Mouse (Mus musculus) left cerebral cortex, adult 18-20 months (tissue): ENCODE data around the gene Tsr3. TPM values are rescaled to one million over a fixed set of nuclear protein-coding genes. Genes with fewer than 3 reads are reported as not detected.

Experiments used
- DNase-seq, 2 experiments: peaks; one replicate each; pipeline ENCODE4 v3.0.0; 2021 to 2022; ENCODE audit warnings: low spot score in 2 of 2, mixed read lengths in 1 of 2
- total RNA-seq, 2 experiments: library from RNA; stranded (reverse); gene quantifications; 2 replicates each; pipeline ENCODE4 v1.2.3; 2021

Tsr3 gene
- total RNA-seq, 2 experiments from 2014 or later, result 21.0 to 24.3 TPM

DNA sequence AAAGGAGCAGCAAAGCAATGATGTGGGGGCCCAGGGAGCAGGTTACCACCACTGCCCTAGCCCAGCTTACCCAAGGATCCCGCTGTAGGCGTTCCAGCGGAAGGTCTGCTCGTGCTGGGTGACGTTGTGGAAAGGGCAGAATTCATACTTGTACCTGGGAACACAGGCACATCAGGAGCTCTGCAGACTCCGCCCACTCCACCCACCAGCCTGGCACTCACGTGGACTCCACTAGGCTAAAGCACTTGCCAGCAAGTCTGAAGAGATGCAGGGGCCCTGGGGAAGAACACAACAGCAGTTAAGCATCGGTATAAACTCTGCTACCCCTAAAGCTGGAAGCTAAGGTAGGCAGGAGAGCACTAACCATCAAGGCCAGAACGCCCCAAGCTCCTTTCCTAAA, 4.3 kb upstream of the Tsr3 start:
- DNase-seq, result peak in 1 of 2 experiments; percentile 38

DNA sequence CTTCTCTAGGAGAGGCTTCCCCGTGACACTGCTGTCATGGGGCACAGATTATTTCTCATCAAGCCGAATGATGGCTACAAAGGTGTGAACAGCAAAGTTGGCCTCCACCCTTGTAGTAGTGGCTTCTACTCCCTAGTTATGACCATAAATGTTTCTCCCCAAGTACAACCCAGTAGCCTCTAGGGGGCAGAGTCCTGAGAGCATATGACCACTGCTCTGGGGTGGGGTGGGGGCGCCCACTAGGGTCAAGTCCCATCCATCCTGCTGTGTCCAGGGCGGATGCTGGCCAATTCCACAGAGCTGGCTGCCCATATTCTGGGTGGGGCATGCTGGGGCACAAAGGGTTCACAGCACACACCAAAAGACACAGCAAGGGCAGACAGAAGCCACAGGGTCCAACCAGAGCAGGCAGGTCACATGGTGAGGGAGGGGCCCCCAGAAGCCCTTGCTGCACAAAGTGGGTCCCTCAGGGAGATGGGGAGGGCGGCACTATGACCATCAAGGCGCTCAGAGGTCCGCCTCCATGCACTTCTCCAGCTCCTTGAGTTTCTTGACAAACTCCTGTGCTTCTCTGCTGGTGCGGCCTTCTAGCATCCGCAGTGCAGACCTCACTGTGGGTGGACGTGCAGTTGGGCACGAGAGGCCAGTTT, 3.3 kb downstream of the Tsr3 start:
- no peak for DNase-seq

DNA sequence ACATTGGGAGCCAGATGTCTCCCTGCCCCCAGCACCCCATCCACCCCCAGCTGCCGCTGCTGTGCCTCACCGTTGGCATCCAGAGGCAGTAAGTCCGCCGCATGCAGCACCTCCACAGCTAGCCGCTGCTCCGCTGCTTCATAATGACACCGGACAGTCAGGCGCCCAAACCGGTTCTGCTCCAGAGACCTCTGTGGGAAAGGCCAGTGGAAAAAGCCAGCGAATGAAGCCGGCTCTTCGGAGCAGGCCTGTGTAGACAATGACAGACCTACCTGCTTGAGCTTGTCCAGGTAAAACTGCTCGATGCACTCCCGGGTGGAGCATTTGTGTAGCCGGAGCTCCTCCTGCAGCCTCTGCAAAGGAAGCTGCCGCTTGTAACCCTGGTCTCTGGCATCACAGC, 4.3 kb downstream of the Tsr3 start:
- DNase-seq, result no peak

DNA sequence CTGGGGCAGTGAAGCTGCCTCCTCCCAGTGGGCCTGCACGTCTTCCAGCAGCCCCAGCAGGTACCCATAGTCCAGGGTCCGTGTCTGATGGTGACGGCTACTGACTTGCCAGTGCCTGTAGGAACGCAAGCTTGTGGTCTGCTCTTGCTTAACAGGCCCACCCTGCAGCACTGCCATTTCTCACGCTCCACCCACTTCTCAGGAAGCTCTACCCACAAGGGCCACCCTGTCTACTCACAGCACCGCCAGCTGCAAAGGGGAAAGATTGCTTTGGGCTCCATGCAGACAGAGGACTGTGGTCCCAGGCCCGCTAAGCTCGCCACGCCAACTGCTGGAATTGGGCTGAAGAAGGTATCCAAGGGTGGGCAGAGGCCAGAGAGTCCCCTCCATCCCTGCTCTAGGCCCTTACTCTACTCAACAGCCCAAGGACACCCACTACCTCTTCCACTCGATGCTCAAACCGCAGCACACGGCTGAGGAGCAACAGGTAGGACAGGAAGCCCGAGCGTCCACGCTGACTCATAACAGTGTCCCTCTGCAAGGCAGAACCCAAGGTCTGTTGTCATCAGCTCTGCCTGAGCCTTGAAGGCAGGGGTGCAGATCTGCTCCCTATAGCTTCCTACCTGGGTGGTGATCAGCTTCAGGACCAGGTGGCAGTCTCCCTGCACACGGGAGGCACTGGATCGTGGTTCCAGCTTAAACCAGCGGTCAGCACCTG, 8.2 kb downstream of the Tsr3 start:
- no peak for DNase-seq

DNA sequence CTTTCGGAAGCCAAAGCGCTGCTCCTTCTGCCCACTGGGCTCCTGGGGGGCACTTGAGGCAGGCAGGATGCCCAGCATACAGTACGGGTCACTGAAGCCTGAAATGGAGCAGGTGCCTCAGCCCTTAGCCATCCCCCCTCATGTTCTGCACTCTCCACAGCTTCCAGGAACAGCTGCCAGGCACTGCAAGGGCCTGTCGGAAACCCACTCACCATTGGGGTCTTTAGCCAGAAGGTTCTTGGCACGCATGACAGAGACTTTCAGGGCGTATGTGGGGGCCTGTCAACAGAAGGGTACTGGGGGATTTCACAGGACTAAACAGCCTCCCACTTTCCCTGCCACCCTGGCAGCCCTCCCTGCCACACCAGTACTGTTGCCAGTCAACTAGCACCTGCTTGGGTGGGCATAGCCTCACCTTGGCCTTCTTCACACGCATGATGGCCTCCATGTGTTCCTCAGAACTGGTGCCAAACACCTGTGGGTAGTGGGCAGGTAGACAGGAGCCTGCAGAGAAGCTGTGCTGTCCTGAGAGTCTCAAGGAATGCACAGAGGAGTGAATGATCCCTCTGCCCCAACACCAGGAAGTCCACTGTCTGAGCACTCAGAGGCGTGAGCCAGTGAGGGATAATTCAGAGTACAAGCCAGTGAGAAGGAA, 10.3 kb downstream of the Tsr3 start:
- DNase-seq, result no peak

DNA sequence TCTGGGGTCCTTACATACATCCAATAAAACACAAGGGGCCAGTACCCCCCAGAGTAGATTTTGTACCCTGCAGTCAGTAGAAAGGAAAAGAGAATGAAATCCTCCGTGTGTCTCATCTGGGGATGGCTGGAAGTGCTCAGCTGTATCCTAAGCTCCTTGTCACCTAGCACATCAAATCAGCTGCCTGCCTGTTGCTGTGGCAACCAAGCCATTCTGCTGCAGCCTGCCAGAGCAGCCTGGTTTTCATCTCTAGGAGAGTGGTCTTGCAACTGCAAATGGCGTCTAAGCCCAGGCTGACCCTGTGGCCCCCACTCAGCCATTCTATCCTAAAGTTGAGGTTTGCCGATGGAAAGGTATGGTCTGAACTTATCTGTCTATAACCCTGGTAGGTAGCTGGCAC, 12.7 kb downstream of the Tsr3 start:
- DNase-seq, result no peak

DNA sequence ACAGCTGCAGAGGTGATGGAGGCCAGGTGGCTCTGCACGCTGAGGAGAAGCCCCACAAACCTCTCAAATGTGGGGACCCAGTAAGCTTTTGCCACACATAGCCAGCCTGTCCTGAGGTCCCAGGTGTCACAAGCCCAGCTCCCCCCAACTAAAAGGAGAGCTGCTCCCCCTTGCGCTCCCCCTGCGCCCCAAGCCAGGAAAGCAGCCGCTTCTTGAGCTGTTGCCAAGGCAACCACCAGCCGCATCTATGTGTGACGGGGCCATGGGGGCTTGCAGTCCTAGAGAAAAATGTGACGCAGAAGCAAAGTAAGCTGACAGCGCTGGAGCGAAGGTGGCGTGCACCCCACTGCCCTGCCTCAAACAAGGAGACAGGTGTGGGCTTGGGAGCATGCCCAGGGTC, 13.8 kb downstream of the Tsr3 start:
- no peak for DNase-seq

DNA sequence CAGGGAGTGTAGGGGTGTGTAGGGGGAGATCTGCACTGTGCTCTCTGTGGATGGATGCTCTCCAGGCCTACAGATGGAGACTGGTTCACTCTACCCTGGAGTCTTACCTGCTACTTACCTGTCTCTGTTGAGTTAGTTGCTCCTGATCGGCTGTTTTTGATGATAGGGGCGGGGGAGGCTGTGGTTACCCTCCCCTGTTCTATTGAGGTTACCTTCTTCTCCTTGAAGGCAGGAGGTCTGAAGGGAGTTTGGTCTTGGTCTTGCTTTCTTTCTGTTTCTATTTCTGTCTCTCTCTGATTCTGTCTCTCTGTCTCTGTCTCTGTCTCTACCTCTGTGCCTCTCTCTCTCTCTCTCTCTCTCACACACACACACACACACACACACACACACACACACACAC, 15.1 kb downstream of the Tsr3 start:
- DNase-seq, result no peak

DNA sequence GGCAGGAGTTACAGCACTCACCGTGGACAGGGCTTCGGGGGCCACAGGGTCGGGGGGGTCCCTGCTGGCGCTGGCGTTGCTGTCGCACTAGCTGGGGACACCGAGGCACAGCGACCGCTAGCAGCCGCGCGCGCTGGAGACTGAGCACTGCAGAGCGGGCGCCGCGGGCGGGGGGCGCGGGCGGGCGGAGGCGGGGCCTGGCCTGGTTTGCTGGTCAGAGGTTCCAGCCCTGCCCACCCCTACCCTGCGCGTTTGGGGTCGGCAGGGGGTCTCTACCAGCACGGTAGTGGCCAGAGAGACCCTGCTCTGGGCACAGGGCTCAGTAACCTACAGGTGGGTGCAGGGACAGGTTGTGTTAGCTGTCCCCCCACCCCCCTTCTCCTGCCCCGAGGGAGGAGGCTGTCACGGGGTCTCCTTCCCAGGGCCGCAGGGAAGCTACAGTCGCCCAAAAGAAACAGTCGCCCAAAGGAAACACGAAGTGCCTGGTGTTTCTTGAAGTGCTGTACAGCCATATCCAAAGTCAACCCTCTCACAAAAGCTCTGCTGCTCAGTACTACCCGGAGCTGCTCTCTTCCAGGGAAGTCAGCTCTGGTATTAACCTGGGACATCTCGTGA, 16.3 kb downstream of the Tsr3 start, which contains the start of gene Baiap3:
Baiap3 (minus strand) TSS at position 225 of the 615 bp plus-strand sequence.
- no peak for DNase-seq

DNA sequence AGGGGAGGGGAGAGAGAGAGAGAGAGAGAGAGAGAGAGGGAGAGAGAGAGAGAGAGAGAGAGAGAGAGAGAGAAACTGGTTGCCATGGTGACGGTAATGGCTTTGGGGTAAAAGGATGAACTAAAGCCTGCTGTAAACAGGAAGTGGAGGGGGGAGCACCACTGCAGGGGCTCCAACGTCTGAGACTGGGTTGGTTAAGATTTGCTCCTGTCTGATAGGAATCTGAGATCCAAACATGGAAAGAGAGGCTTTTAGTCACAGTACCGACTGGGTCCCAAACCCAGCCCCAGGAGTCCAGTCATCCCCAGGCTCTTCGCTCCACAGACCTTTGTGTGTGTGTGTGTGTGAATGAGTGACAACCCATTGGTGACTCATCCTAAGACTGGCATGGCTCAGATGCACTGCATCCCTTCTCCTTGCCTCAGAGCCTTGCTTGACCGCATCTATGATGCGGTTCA, 17.9 kb downstream of the Tsr3 start:
- DNase-seq, result no peak

DNA sequence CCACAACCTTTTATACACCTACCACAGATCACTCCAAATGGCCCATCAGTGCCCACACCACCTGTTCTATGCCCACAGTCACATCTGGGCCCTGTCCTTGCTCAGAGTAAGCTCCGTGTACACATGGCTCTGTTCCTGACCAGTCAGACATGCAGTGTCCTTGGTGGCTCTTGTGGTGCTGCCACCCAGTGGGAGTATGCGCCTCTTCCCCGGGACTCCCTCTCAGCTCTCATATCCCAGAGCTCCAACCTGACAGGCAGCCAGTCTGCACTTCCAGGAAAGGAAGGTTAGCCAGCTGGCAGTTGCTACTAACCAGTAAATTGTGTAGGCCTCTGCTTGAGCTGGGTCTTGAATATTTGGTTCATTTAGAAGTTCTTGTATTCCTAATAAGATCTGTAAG, 24.5 kb downstream of the Tsr3 start:
- DNase-seq, result no peak

DNA sequence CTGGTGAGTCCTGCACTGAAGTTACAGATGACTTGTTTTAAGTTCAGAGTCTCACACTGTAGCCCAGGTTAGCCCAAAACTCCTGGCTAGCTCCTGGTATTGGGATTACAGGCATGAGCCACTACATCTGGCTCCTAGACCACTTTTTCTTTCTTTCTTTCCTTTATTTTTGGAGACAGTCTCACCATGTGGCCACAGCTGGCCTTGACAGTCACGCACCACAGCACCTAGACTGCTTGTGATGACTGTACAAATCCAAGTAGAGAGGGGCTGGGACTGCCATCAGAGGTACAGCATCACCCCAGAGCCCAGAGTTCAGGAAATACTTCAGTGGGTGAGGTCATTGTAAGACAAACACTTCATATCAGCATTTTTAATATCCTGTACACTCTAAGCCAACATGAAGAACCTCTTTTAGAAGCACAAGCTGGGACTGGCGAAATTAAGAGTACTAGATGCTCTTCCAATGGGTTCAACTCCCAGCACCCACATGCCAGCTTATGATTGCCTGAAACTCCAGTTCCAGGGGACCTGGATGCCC, 30.9 kb downstream of the Tsr3 start:
- DNase-seq, result no peak

DNA sequence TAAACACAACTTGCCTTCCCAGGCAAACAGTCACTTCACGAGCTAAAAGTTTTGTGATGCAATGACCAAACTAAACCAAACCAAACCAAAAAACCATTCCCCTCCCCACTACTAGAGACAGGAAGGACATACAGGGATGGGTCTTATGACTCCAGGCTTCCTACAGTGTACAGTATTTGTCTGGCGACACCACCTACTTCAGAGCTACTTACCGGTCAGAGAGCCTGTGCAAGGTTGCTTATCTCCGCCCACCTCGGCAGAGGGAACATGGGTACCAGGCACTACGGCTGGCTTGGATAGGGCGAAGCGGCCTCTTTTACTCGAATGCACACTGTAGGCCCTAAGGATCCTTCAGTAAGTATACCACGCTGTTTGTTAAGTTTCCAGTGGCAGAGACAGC, 32.4 kb downstream of the Tsr3 start:
- no peak for DNase-seq

DNA sequence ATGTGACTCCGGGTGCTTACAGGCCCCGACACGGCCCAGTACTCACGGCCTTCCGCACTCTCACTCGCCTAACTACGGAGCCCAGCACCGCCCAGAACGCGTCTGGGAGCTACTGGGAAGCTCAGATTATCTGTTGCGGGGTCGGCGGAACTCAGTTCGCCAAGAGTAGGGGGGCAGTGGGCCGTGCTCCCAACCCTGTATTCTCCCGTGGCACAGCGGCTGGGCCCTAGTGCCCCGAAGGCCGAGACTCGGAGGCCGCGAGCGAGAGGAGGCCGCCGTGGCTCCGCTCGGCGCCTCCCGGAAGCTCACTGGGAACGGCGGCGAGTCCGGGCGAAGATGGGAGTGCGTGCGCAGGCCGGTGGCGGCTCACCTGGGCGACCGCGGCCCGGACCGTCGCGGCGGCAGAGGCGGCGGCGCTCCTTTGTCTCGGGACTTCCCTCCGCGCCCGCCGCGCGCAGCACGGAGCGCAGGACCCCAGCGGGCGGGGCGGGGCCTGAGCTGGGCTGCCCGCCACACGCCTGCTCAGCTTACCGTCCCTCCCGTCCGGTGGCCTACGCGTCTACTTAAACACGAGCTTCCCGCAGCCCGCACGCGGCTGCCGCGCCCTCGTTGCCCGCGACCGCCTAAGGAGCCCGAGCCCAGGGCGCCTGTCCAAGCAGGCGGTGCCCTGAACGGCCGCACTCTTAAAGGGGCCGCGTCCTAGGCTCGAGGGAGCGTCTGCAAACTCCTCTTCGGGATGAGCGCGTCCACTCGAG, 33.2 kb downstream of the Tsr3 start:
- DNase-seq, result peak; percentile 80 to 86

DNA sequence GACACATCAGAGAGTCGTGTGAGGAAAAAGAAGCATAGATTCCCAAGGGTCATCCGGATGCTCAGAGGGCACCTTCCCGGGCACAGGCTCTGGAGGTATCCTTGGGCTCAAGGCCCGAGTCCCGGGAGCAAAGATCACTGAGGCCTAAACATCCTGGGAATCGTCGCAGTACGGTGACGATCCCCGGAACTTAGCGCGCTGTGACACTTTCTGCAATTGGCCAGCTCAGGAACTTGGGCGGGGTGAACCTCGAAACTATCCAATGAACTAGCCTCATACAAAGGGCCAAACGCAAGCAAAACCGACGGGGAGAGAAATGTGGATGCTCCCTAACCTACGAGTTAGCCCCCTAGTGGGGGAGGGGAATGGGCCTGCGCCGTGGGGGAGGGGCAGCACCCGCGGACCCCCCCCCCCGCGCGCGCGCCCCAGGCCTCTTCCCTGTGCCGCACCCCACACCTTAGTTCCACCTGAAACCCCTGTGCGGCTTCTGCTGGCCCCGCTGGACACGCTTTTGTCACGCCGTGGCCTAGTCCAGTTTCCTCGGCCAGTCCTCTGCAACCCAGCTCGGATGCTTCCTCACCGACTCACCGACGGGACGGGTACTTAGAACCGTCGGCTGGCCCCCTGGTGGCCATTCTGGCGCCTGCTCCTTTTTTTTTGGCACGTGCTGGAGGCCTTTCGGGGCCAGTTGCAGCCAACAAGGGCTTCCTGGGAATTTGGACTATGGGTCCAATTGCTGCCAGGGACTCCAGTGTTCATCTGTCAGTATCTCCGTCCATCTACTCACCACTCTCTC, 33.9 kb downstream of the Tsr3 start:
- peak; percentile 92 to 93 for DNase-seq

DNA sequence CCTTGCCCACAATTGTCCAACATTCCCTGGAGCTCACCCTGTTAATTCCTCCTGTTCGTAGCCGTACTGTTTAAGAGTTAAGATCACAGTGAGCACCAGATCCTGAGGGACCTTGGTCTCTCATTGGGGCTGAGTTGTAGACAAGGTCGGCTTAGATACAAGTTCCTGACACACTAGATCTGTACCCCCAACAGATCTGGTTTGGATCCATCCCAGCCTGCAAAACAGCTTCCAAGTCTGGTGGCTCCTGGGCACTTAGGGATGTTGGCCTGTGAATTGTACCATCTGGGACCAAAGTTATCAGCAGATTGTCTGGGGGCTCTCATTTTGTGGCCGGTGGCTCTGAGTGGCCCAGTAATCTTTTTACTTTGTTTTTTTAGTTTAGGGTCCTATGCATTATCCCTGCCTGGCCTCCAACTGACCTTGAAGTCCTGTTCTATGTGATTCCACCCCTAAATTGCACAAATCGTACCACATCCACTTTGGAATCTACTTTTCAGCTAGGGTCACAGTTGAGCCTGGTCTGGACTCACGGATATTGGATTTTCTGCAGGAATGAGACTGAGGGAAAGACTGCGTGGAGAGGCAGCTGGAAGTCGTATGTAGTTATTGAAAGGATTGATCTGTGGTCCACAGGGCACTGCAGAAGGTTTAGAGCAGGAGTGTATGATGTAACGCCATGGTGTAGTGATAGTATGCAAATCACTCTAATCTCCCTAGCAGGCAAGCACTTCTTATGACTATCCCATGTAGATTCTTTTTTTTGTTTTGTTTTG, 34.8 kb downstream of the Tsr3 start, which contains the start of gene Ube2i:
Ube2i (minus strand) TSS at position 52 of the 776 bp plus-strand sequence.
- no peak for DNase-seq

DNA sequence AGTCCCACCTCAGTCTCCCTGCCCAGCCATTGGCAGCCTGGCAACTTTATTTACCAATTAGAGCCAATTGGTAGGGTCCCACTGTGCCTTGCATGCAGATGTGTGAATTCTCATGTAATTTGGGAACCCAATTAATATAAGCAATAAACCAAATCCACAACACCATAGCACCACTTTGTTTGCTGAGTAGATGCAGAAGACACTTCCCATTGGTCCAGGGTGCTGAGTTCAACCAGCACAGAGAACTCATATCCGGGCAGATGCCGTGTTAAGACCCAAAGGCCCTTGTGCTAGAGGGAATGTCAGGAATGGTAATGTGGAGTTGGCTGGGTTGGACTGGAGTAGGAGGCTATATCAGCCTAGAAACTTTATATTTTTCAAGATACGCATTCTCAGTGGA, 35.9 kb downstream of the Tsr3 start:
- no peak for DNase-seq

DNA sequence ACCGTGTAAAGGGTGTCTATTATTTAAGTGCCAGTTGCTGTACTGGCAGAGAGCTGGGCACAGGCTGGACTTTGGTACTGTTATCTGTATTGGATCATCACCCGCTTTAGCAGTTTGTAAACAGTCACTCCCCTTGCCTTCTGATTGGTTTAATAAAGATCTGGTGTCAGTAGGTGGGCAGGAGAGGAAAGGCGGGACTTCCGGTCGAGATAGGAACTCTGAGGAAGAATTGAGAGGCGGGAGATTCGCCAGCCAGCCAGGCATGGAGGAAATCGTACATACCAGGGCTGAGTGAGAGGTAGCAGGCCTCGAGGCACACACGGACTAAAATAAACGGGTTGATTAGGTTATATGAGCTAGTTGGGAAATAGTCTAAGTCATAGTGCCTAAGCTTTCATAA, 42.2 kb downstream of the Tsr3 start:
- no peak for DNase-seq

DNA sequence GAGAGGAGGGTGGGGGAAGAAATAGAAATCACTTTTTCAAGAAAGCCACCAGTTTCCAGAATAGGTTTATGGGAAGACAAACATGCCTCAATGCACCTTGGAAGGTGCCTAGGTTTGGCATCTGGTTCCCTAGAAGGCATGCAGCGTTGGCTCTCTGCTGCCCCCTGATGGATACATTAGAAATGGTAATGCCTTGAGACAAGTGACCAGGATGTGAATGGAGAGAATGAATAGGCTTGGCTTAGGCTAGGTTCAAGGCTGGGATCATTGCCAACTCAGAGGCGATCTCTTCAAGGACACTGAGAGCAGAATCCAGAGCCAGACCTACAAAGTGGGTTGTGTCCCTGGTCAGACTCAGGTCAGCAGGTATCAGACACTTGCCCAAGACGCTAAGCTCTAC, 45.1 kb downstream of the Tsr3 start:
- peak; percentile 46 to 73 for DNase-seq
